Mouse (Mus musculus) gastrocnemius, postnatal 36 days (tissue): ENCODE data around the gene Itgbl1. TPM values are rescaled to one million over a fixed set of nuclear protein-coding genes. Genes with fewer than 3 reads are reported as not detected.

Source experiments
- DNase-seq, 2 experiments: peaks; one replicate each; pipeline ENCODE4 v3.0.0; 2022
- intact Hi-C: fragments of 180-260 bp; cut with DNase I; formaldehyde crosslinking; loops from one replicate; pipeline ENCODE4 v1.15.1; 2025
- total RNA-seq, 2 experiments: library from RNA; stranded (reverse); gene quantifications; 2 replicates each; pipeline ENCODE4 v1.2.3; 2021

The Itgbl1 gene
- total RNA-seq, 2 experiments from 2014 or later = 6.3 to 6.5 TPM

GRCm38 (mm10) chr14:123927903-123928302 lies 268.1 kb downstream of the Itgbl1 start:
- intact Hi-C loops = no loop called here

GRCm38 (mm10) chr14:123966531-123966930 lies 306.8 kb downstream of the Itgbl1 start:
- DNase-seq = no peak
- intact Hi-C loops = no loop called here

More at GRCm38 (mm10) chr14:123927903-123928302, 268.1 kb downstream of the Itgbl1 start:
- DNase-seq = no peak

GRCm38 (mm10) chr14:123967996-123968395 lies 308.2 kb downstream of the Itgbl1 start:
- intact Hi-C loops = no loop called here
- no peak for DNase-seq

- intact Hi-C loops = no loop called here
- no peak for DNase-seq
These were observed 330.9 kb downstream of the Itgbl1 start for GRCm38 (mm10) chr14:123990591-123991195.

Other genes with a start within 250 kb of the Itgbl1 start
- under 1 TPM; 0.15 to 0.18 TPM for gene Nalcn, start 32.8 kb upstream of the Itgbl1 start, total RNA-seq